Mouse (Mus musculus) CH12.LX (cell line): ENCODE data around the gene Pkp4.

Experiments used
- CHD2 ChIP-seq: IDR thresholded peaks from 2 replicates; pipeline ENCODE4 v1.6.1; 2011; ENCODE audit warnings: low read length, improper control_type of control experiment
- CTCF ChIP-seq, 2 experiments: IDR thresholded peaks in 1 of 2; conservative IDR thresholded peaks in 1 of 2; 2 replicates each; pipeline ENCODE4 v1.5.1; 2011 to 2012; ENCODE audit warnings: low read depth in 2 of 2, low read length in 2 of 2, improper control_type of control experiment in 1 of 2, inconsistent platforms in 1 of 2, mild to moderate bottlenecking in 1 of 2, moderate library complexity in 1 of 2
- EP300 ChIP-seq: IDR thresholded peaks from 2 replicates; pipeline ENCODE4 v1.6.1; 2011; ENCODE audit warnings: low read length, improper control_type of control experiment
- HCFC1 ChIP-seq: IDR thresholded peaks from 2 replicates; pipeline ENCODE4 v1.6.1; 2012; ENCODE audit warnings: low read depth, mild to moderate bottlenecking, inconsistent platforms, low read length, improper control_type of control experiment
- JUND ChIP-seq: conservative IDR thresholded peaks from 2 replicates; pipeline ENCODE4 v1.6.1; 2011; ENCODE audit warnings: low read depth, low read length, improper control_type of control experiment
- MAFK ChIP-seq: IDR thresholded peaks from 2 replicates; pipeline ENCODE4 v1.6.1; 2011; ENCODE audit warnings: low read length, improper control_type of control experiment; ENCODE audit not compliant: insufficient replicate concordance
- MAX ChIP-seq: IDR thresholded peaks from 2 replicates; pipeline ENCODE4 v1.6.1; 2011; ENCODE audit warnings: low read length, improper control_type of control experiment
- MXI1 ChIP-seq: IDR thresholded peaks from 2 replicates; pipeline ENCODE4 v1.6.1; 2011; ENCODE audit warnings: mild to moderate bottlenecking, low read depth, low read length, improper control_type of control experiment
- POLR2AphosphoS2 ChIP-seq: IDR thresholded peaks from 2 replicates; pipeline ENCODE4 v1.6.1; 2011; ENCODE audit warnings: low read depth, low read length, improper control_type of control experiment
- RAD21 ChIP-seq: IDR thresholded peaks from 2 replicates; pipeline ENCODE4 v1.6.1; 2011; ENCODE audit warnings: low read depth, mild to moderate bottlenecking, low read length, improper control_type of control experiment, moderate library complexity
- SIN3A ChIP-seq: IDR thresholded peaks from 2 replicates; pipeline ENCODE4 v1.6.1; 2012; ENCODE audit warnings: low read length, improper control_type of control experiment, inconsistent platforms
- TCF12 ChIP-seq: IDR thresholded peaks from 2 replicates; pipeline ENCODE4 v1.6.1; 2014; ENCODE audit warnings: low read depth, mild to moderate bottlenecking, inconsistent platforms, low read length, improper control_type of control experiment
- USF1 ChIP-seq: IDR thresholded peaks from 2 replicates; pipeline ENCODE4 v1.6.1; 2014; ENCODE audit warnings: low read depth, mild to moderate bottlenecking, inconsistent platforms, low read length, improper control_type of control experiment
- ZKSCAN1 ChIP-seq: IDR thresholded peaks from 2 replicates; pipeline ENCODE4 v1.6.1; 2012; ENCODE audit warnings: low read depth, inconsistent platforms, low read length, improper control_type of control experiment, borderline replicate concordance

- TF ChIP-seq CTCF (conservative IDR thresholded peaks at IDR 0.05 in 1 of 2, IDR thresholded peaks at IDR 0.05 in 1 of 2; ENCODE audit: low read depth in 2 of 2, low read length in 2 of 2) (no peak), HCFC1 (no peak), JUND (no peak), ZKSCAN1 (no peak), MAFK (no peak), POLR2AphosphoS2 (no peak), MAX (no peak), SIN3A (no peak), USF1 (no peak), EP300 (no peak), RAD21 (no peak), TCF12 (no peak), CHD2 (no peak), MXI1 (no peak)
Measured at GRCm38 (mm10) chr2:59231514-59231913, 70.9 kb downstream of the Pkp4 start.
